Mouse (Mus musculus) monocyte, adult 5-6 weeks (primary cell): ENCODE data around the gene Ints5. TPM values are rescaled to one million over a fixed set of nuclear protein-coding genes. Genes with fewer than 3 reads are reported as not detected.
A peak's percentile ranks its signal among the peaks of the same experiment; 100 is the strongest.
"Not testable (repeated sequence)": the region's sequence is repeated elsewhere in the genome, so short reads cannot be mapped to it uniquely, and the experiment has no call there.

Experiments
- ATAC-seq: fragments of 153-309, 156-312 bp; replicated peaks from 2 replicates; pipeline ENCODE4 v1.8.0; 2017; ENCODE audit warnings: mild to moderate bottlenecking; ENCODE audit not compliant: low TSS enrichment, insufficient number of reproducible peaks, severe bottlenecking, poor library complexity, low FRiP score
- total RNA-seq: library from RNA; stranded (forward); fragments of 200-1000, 200-491, 200-594 nt; gene quantifications from 3 replicates; pipeline ENCODE4 v1.2.3, GENCODE M21; 2017

Ints5 gene
- 5.8 to 9.1 TPM (median 7.4 TPM) in 3 replicates for total RNA-seq

- ATAC-seq = peak; percentile 67
Observed at GRCm38 (mm10) chr19:8892829-8893766, at the start of gene Ints5. Ints5 (plus strand) TSS chr19:8893005.

- ATAC-seq = 0 out of 2 replicates have a peak, but pooled peaks have one; percentile 15
Observed at GRCm38 (mm10) chr19:8844371-8845129, 48.3 kb upstream of the Ints5 start.

- ATAC-seq = no peak
Observed at GRCm38 (mm10) chr19:8848356-8848755, 44.4 kb upstream of the Ints5 start.

GRCm38 (mm10) chr19:8850402-8850901 is 42.4 kb upstream of the Ints5 start, which contains the start of gene Lrrn4cl:
Lrrn4cl (plus strand) TSS chr19:8850768.
- ATAC-seq = no peak

GRCm38 (mm10) chr19:8851639-8852038 is 41.2 kb upstream of the Ints5 start:
- no peak for ATAC-seq

- ATAC-seq = no peak
Observed at GRCm38 (mm10) chr19:8852236-8852928, 40.4 kb upstream of the Ints5 start.

- no peak for ATAC-seq
Observed at GRCm38 (mm10) chr19:8853117-8853516, 39.7 kb upstream of the Ints5 start.

GRCm38 (mm10) chr19:8857689-8858088 is 35.1 kb upstream of the Ints5 start:
- no peak for ATAC-seq

- no peak for ATAC-seq
Observed at GRCm38 (mm10) chr19:8859018-8859417, 33.8 kb upstream of the Ints5 start.

GRCm38 (mm10) chr19:8864265-8864664 is 28.5 kb upstream of the Ints5 start:
- no peak for ATAC-seq

- not testable (repeated sequence) for ATAC-seq
Observed at GRCm38 (mm10) chr19:8870381-8870780, 22.4 kb upstream of the Ints5 start.

- no peak for ATAC-seq
Observed at GRCm38 (mm10) chr19:8870838-8871237, 22.0 kb upstream of the Ints5 start.

- peak; percentile 100 for ATAC-seq
Observed at GRCm38 (mm10) chr19:8871267-8872186, 21.3 kb upstream of the Ints5 start, which contains the start of gene Ubxn1. Ubxn1 (plus strand) TSS chr19:8871496.

- ATAC-seq = no peak
Observed at GRCm38 (mm10) chr19:8872266-8872840, 20.5 kb upstream of the Ints5 start.

GRCm38 (mm10) chr19:8875031-8875430 is 17.8 kb upstream of the Ints5 start:
- no peak for ATAC-seq

GRCm38 (mm10) chr19:8880311-8881033 is 12.3 kb upstream of the Ints5 start, which contains the start of gene Uqcc3:
Uqcc3 (minus strand) TSS chr19:8880923.
- ATAC-seq = peak; percentile 98

- no peak for ATAC-seq
Observed at GRCm38 (mm10) chr19:8881034-8881392, 11.8 kb upstream of the Ints5 start.
